Mouse (Mus musculus) neural tube, embryonic 15.5 days (tissue): ENCODE measurements around the gene Cttnbp2. TPM values are rescaled to one million over a fixed set of nuclear protein-coding genes. Genes with fewer than 3 reads are reported as not detected.

Experiments used
- ATAC-seq: fragments of 200-750 bp; cut with Nextera tagmentation; 2 replicates; pipeline ENCODE4 v1.8.0; 2017; ENCODE audit warnings: mild to moderate bottlenecking, moderate TSS enrichment, moderate library complexity; ENCODE audit not compliant: low FRiP score
- H3K27ac ChIP-seq: fragments of 300-500 bp; sonication (generic); replicated peaks from 2 replicates; pipeline ENCODE4 v1.5.1; 2015; ENCODE audit warnings: mild to moderate bottlenecking, inconsistent platforms
- H3K27me3 ChIP-seq: fragments of 300-500 bp; sonication (generic); replicated peaks from 2 replicates; pipeline ENCODE4 v1.6.1; 2015; ENCODE audit warnings: inconsistent platforms
- H3K36me3 ChIP-seq: fragments of 300-500 bp; sonication (generic); 2 replicates; pipeline ENCODE4 v1.6.1; 2015; ENCODE audit warnings: inconsistent platforms
- H3K4me1 ChIP-seq: fragments of 300-500 bp; sonication (generic); 2 replicates; pipeline ENCODE4 v1.6.1; 2015; ENCODE audit warnings: inconsistent platforms
- H3K4me2 ChIP-seq: fragments of 300-500 bp; sonication (generic); 2 replicates; pipeline ENCODE4 v1.6.1; 2015; ENCODE audit warnings: inconsistent platforms, mild to moderate bottlenecking, moderate library complexity
- H3K4me3 ChIP-seq: fragments of 300-500 bp; sonication (generic); replicated peaks from 2 replicates; pipeline ENCODE4 v1.5.1; 2015; ENCODE audit warnings: mild to moderate bottlenecking, inconsistent platforms
- H3K9ac ChIP-seq: fragments of 300-500 bp; sonication (generic); replicated peaks from 2 replicates; pipeline ENCODE4 v1.6.1; 2015; ENCODE audit warnings: mild to moderate bottlenecking, inconsistent platforms
- H3K9me3 ChIP-seq: fragments of 300-500 bp; sonication (generic); replicated peaks from 2 replicates; pipeline ENCODE4 v1.6.1; 2016; ENCODE audit warnings: inconsistent platforms
- WGBS: fragments of 180-500 bp; shearing (Covaris S2); methylation state at CpG from one replicate; pipeline ENCODE4 v1.1.7; 2015; ENCODE audit warnings: mixed read lengths; 5-methylcytosine and 5-hydroxymethylcytosine counted together
- polyA plus RNA-seq: library from polyadenylated mRNA; unstranded; fragments of >200 nt; fragmentation: Nextera tagmentation; extraction: Ambion mirVana; gene quantifications from 2 replicates; pipeline ENCODE4 v1.2.1, GENCODE M21; 2015

Cttnbp2 gene
- polyA plus RNA-seq, 1 experiment from 2014 or later: 58.6 TPM

DNA sequence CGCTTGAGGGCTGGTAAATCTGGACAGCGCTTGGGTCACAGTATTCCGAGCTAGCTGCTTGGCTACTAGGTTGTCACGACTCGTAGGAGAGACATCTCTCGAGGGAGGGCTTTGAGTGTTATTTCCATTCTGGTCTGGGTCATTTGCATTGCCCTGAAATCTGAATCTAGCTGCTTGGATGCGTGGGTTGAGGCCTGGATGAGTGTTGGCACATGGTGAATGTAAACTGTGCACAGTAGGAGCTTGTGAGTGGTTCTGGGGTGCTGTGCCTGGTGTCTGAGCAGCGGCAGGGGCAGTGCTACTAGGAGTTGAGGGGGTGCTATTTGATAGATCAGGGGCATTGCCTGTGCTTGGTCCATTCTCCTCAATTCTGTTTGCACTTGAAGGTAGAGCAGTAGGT, 80.3 kb downstream of the Cttnbp2 start:
- no peaks in the 10 kb centered on the region for H3K27me3 ChIP-seq
- H3K4me2 ChIP-seq: no peak overlapping the region
- no peaks in the 10 kb centered on the region for H3K4me1 ChIP-seq
- 90% methylated on average over 8 of the region's 8 CpGs for WGBS
- peaks cover 13% of the 10 kb centered on the region for H3K36me3 ChIP-seq
- no peak overlapping the region for H3K27ac ChIP-seq
- H3K9me3 ChIP-seq: no peaks in the 10 kb centered on the region
- ATAC-seq: no peak
- no peak overlapping the region for H3K4me3 ChIP-seq
- no peak overlapping the region for H3K9ac ChIP-seq

DNA sequence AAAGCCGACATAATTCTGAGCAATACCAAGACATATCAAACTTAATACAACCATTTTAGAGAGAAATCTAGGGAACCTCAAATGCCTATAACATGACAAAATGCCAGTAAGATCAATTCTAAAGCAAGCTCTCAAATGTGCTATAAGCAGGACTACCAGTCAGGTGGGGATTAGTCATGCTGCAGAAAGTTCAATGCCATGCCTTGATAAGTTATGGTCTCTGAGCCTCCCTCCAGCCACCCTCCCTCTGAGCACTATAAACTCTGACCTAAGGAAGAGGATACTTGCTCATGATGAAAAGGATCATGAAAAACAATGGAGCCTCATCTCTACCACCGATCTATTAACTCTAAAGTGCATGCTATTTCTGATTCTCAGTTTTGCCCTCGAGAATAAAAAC, 82.3 kb downstream of the Cttnbp2 start:
- WGBS: 57% methylated on average over 3 of the region's 3 CpGs
- Histone ChIP-seq H3K4me2 (no peak overlapping the region), H3K36me3 (peaks cover 13% of the 10 kb centered on the region), H3K9me3 (no peaks in the 10 kb centered on the region), H3K9ac (no peak overlapping the region), H3K27ac (no peak overlapping the region), H3K4me3 (no peak overlapping the region), H3K27me3 (no peaks in the 10 kb centered on the region), H3K4me1 (no peaks in the 10 kb centered on the region)
- ATAC-seq: no peak

DNA sequence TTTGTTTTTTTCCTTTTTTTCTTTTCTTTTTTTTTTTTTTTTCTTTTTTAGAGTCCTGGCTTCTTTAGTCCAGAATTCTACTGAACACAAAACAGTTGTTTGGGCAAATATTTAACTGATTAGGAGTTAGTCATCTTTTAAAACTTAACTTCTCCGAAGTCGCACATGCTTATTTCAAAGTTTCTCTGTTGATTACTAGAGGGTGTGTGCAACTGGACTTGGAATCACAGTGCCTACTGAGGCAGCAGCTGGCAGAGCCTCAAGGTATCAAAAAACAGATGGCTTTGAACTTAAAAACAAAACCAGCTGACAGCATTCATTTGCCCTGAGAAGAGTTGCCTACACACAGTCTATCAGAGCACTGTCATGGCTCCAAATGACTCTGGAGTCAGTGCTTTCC, 82.8 kb downstream of the Cttnbp2 start:
- Histone ChIP-seq H3K27ac (no peak overlapping the region), H3K36me3 (peaks cover 15% of the 10 kb centered on the region), H3K9ac (no peak overlapping the region), H3K9me3 (no peaks in the 10 kb centered on the region), H3K27me3 (no peaks in the 10 kb centered on the region), H3K4me1 (no peaks in the 10 kb centered on the region), H3K4me3 (no peak overlapping the region), H3K4me2 (no peak overlapping the region)
- ATAC-seq: no peak
- 93% methylated on average over 2 of the region's 2 CpGs for WGBS

DNA sequence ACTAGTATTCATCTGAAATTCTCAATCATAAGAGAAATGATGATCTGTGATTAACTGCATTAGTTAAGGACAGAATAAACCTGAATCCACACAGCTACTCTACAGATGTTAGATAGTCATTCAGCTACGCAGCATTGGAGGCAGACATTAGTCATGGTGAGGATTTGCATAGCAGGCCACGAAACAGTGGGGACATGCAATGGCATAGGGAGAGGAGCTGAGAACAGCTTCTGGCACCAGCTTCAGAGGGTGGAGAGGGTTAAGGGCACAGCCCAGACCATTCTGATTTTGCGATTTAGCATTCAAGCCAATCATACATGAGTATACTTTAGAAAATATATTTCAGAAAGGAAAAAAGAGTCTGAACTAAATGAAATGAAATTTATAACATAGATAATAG, 84.6 kb downstream of the Cttnbp2 start:
- H3K9me3 ChIP-seq: no peaks in the 10 kb centered on the region
- no peak overlapping the region for H3K9ac ChIP-seq
- H3K4me1 ChIP-seq: no peaks in the 10 kb centered on the region
- H3K4me3 ChIP-seq: no peak overlapping the region
- ATAC-seq: no peak
- H3K4me2 ChIP-seq: no peak overlapping the region
- H3K36me3 ChIP-seq: peaks cover 15% of the 10 kb centered on the region
- 54% methylated on average over 3 of the region's 3 CpGs for WGBS
- no peak overlapping the region for H3K27ac ChIP-seq
- no peaks in the 10 kb centered on the region for H3K27me3 ChIP-seq

DNA sequence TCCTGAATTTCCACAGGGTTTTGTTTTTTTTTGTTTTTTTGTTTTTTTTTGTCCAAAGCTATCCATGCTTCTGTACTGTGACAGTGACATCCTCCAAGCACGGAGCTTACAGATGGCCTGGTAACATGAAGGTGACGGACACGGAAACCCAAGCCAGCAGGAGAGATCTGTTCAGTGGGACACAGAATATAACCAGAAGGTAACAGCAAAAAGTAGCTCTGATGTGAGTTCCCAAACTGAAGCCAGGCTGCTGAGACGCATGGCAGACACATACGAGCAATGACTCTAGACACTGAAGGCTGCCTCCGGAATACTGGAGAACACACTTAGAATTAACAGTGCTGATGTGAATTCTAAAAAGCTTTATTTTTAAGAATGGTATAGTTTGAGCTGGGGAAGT, 89.8 kb downstream of the Cttnbp2 start:
- 84% methylated on average over 6 of the region's 6 CpGs for WGBS
- H3K27ac ChIP-seq: no peak overlapping the region
- ATAC-seq: no peak
- H3K36me3 ChIP-seq: peaks cover 6% of the 10 kb centered on the region; the same call in 1 of the 2 replicates
- H3K4me3 ChIP-seq: no peak overlapping the region
- no peak overlapping the region for H3K4me2 ChIP-seq
- H3K4me1 ChIP-seq: no peaks in the 10 kb centered on the region
- H3K9me3 ChIP-seq: no peaks in the 10 kb centered on the region
- H3K27me3 ChIP-seq: no peaks in the 10 kb centered on the region
- no peak overlapping the region for H3K9ac ChIP-seq

DNA sequence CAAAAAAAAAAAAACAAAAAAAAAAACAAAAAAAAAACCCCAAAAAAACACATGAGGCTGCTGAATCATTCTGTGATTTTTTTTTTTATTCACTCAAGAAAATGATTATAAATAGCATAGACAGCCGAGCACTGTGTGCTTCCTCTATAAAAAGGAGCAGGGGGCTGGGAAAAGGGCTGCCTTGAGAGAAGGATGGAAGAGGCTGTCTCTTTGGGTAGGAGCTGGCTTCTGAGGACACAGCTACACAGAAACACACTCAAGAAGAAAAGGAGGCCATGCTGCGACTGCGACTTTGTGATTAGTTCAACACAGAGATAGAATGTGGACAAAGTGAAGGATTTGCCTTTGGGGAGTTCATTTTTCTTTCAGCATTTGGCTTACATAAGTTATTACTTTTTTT, 90.3 kb downstream of the Cttnbp2 start:
- H3K27ac ChIP-seq: no peak overlapping the region
- H3K9me3 ChIP-seq: no peaks in the 10 kb centered on the region
- peaks cover 9% of the 10 kb centered on the region for H3K36me3 ChIP-seq
- H3K4me3 ChIP-seq: no peak overlapping the region
- 73% methylated on average over 3 of the region's 3 CpGs for WGBS
- H3K9ac ChIP-seq: no peak overlapping the region
- no peaks in the 10 kb centered on the region for H3K4me1 ChIP-seq
- no peak overlapping the region for H3K4me2 ChIP-seq
- ATAC-seq: no peak
- H3K27me3 ChIP-seq: no peaks in the 10 kb centered on the region

DNA sequence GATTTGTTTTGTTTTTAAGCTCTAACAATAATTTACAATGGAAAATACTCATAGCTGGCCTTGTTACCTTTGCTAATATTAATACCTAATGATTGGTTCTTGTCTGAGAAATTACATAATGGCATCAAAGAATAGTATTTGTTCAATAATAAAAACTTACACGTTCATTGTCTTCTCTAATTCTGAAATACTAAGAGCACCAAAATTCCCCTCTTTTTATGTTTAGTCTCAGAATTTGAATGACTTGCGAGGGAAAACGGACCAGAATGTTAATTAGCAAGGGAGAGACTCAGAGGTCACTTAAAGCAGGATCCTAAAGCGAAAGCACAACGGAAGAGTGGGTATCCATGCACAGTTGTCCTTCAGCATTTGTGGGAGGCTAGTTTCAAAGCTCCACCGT, 91.5 kb downstream of the Cttnbp2 start:
- Histone ChIP-seq H3K4me2 (no peak overlapping the region), H3K27ac (no peak overlapping the region), H3K9ac (no peak overlapping the region), H3K4me3 (no peak overlapping the region), H3K36me3 (peaks cover 13% of the 10 kb centered on the region), H3K4me1 (no peaks in the 10 kb centered on the region), H3K27me3 (no peaks in the 10 kb centered on the region), H3K9me3 (no peaks in the 10 kb centered on the region)
- WGBS: 72% methylated on average over 6 of the region's 6 CpGs
- no peak for ATAC-seq

DNA sequence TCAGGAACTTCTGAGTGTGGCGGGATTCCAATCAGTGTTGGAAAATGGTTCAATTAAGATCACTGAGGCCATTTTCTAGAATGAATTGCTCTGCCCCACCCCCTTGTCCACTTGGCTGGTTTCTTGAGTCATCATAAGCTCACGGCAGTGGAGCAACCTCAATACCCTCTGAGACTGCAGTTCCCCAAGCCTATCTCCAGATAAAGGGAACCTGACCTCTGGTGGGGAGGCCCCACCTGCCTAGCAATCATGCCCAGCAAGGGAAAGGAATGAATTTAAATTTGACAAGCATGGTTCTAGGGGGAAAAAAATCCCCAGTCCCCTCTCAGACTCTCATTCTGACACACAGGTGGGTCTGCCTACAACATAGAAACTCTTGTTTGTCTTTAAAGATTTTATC, 93.1 kb downstream of the Cttnbp2 start:
- Histone ChIP-seq H3K4me3 (no peak overlapping the region), H3K9me3 (no peaks in the 10 kb centered on the region), H3K9ac (no peak overlapping the region), H3K4me2 (no peak overlapping the region), H3K27ac (no peak overlapping the region), H3K4me1 (no peaks in the 10 kb centered on the region), H3K36me3 (peaks cover 11% of the 10 kb centered on the region), H3K27me3 (no peaks in the 10 kb centered on the region)
- no peak for ATAC-seq
- 47% methylated on average over 2 of the region's 2 CpGs for WGBS

DNA sequence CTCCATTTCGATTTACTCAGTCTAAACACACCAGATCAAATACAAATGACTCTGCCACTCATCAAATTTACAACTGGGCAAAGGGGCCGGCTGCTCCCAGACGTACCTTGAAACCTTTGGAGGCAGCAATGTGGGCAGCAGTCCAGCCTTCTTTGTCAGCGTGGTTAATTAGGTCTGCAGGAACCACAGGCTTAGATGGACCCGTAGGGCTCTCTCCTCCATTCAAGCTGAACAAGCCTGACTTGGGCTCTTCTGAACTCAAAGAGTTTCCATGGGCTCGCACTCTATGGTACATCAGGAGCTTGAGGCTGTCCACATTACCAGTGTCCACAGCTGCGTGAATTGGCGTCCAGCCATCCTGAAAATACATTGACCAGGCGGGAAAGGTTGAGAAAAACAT, 94.0 kb downstream of the Cttnbp2 start:
- Histone ChIP-seq H3K4me3 (no peak overlapping the region), H3K36me3 (peaks cover 11% of the 10 kb centered on the region), H3K4me2 (no peak overlapping the region), H3K9ac (no peak overlapping the region), H3K27me3 (no peaks in the 10 kb centered on the region), H3K9me3 (no peaks in the 10 kb centered on the region), H3K27ac (no peak overlapping the region), H3K4me1 (no peaks in the 10 kb centered on the region)
- no peak for ATAC-seq
- 57% methylated on average over 9 of the region's 9 CpGs for WGBS

DNA sequence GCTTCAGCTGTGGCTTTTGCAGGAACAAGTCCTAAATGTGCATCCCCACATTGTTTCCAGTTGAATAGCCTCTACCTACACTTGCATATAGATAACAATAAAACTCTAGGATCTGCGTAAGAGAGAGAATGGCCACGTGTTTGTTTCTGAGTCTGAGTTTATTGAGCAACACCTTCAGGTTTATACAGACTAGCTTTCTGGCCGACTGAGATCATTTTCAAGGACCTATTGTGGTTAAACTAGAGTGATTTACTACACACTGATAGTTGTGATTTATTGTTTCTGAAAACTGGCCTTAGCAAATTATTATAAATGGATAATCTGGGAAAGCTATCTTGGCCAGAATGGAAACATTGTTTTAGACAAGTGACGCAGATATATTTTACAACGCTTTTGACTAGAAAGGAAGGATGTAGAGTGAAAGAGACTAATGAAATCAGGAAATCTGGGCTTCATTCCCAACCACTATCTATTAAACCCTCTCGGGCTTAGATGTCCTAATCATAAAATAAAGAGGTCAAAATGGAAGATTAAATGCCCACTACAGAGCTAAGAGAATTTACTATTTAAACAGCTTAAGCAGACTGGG, 96.7 kb downstream of the Cttnbp2 start:
- Histone ChIP-seq H3K9ac (no peak overlapping the region), H3K4me1 (no peaks in the 10 kb centered on the region), H3K9me3 (no peaks in the 10 kb centered on the region), H3K36me3 (peaks cover 20% of the 10 kb centered on the region), H3K4me3 (no peak overlapping the region), H3K4me2 (no peak overlapping the region), H3K27me3 (no peaks in the 10 kb centered on the region), H3K27ac (no peak overlapping the region)
- ATAC-seq: no peak
- 53% methylated on average over 6 of the region's 6 CpGs for WGBS

DNA sequence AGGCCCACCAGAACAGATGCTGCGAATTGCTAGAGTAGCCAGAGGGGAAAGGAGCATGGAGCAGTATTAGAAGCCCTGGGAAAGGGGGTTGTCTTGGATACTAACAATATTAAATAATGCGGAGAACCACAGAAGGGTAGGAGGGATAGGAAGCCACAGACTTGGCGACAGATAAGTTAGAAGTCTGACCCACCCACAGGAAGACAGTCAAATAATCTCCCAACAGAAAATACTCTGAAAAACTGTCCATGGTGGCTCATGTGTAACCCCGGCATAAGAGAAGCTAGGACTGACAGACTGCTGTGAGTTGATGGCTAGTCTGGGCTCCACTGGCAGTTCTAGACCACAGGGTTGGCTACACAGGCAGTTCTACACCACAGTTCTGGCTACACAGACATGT, 98.7 kb downstream of the Cttnbp2 start:
- H3K27ac ChIP-seq: no peak overlapping the region

DNA sequence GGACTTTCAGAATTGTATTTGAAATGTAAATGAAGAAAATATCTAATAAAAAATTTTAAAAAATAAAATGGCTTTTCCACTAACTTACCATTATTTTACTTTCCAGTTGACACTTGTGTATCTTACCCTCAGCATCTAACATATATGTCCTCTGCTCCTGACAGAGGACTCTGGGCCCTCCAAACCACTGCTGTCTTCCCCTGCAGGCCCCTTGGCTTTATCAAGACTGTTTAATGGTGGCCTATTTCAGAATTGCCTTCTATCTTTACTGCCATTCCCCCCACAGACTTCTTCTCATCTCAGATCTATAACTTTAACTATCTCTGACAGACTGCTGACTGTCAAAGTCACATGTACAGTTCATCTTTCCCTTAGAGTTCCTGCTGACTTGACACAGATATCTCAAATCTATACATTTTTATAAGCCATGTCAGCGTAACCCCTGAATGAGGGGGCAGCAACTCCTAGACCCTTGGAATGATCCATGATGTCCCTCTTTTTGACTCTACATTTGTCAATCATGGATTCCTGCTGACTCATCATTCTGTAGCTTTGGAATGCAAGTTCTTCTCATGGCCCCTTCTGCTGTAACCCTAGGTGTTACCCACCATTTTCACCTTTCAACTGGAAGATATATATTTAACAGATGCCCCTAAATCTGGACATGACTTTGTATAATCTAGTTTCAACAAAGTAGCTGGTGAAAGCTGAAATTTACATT, 103.0 kb downstream of the Cttnbp2 start:
- 100% methylated on average over 1 of the region's 1 CpGs for WGBS

More for the DNA sequence above, 98.7 kb downstream of the Cttnbp2 start:
- peaks cover 21% of the 10 kb centered on the region for H3K36me3 ChIP-seq
- H3K9ac ChIP-seq: no peak overlapping the region
- H3K4me2 ChIP-seq: no peak overlapping the region
- H3K4me1 ChIP-seq: no peaks in the 10 kb centered on the region
- H3K9me3 ChIP-seq: no peaks in the 10 kb centered on the region
- ATAC-seq: no peak
- no peaks in the 10 kb centered on the region for H3K27me3 ChIP-seq
- no peak overlapping the region for H3K4me3 ChIP-seq
- 79% methylated on average over 4 of the region's 4 CpGs for WGBS

More for the DNA sequence above, 103.0 kb downstream of the Cttnbp2 start:
- no peak overlapping the region for H3K9ac ChIP-seq
- no peaks in the 10 kb centered on the region for H3K4me1 ChIP-seq
- H3K36me3 ChIP-seq: peaks cover 19% of the 10 kb centered on the region
- ATAC-seq: no peak
- no peak overlapping the region for H3K4me3 ChIP-seq
- H3K27me3 ChIP-seq: no peaks in the 10 kb centered on the region
- H3K9me3 ChIP-seq: no peaks in the 10 kb centered on the region
- no peak overlapping the region for H3K27ac ChIP-seq
- no peak overlapping the region for H3K4me2 ChIP-seq
